Mouse (Mus musculus): ENCODE measurements around the gene Vtcn1. TPM values are rescaled to one million over a fixed set of nuclear protein-coding genes. Genes with fewer than 3 reads are reported as not detected.

The Vtcn1 gene
- polyA plus RNA-seq, 1 experiment: 1.3 TPM

DNA sequence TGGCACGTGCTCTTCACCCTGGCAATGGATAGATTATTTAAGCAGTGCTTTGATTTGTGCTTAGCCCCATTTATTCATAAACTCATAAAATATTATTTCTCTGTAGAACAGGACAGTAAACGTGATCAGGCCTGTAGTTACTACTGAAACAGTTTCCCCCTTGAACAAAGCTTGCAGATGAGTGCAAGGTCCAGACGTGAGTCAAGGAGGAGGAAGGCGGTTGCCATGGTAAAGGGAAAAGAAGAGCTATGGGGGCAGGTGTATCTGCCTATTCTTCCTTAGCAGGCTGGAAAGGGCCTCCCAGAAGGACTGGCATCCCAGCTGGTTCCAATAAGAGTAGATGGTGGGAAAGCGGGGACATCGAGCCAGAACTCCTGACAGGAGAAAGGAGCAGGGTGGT, 56.1 kb downstream of the Vtcn1 start:
- H3K27me3 ChIP-seq (ENCODE audit: control insufficient read depth, insufficient read depth, low read length): no peaks in the 10 kb centered on the region
- no peak overlapping the region for H3K4me3 ChIP-seq (ENCODE audit: control insufficient read depth, low read depth, low read length)
- TF ChIP-seq CTCF (IDR thresholded peaks at IDR 0.05; ENCODE audit: control insufficient read depth, insufficient read depth, insufficient replicate concordance, low read depth, low read length): no peak
- TF ChIP-seq POLR2A (IDR thresholded peaks at IDR 0.05; ENCODE audit: control insufficient read depth, low read depth, low read length): no peak
- H3K27ac ChIP-seq (ENCODE audit: control insufficient read depth, insufficient read depth, low read depth, low read length): no peak overlapping the region
- no peaks in the 10 kb centered on the region for H3K4me1 ChIP-seq (ENCODE audit: control insufficient read depth, insufficient read depth, low read length)
- H3K36me3 ChIP-seq (ENCODE audit: control insufficient read depth, insufficient read depth, low read length): no peaks in the 10 kb centered on the region

DNA sequence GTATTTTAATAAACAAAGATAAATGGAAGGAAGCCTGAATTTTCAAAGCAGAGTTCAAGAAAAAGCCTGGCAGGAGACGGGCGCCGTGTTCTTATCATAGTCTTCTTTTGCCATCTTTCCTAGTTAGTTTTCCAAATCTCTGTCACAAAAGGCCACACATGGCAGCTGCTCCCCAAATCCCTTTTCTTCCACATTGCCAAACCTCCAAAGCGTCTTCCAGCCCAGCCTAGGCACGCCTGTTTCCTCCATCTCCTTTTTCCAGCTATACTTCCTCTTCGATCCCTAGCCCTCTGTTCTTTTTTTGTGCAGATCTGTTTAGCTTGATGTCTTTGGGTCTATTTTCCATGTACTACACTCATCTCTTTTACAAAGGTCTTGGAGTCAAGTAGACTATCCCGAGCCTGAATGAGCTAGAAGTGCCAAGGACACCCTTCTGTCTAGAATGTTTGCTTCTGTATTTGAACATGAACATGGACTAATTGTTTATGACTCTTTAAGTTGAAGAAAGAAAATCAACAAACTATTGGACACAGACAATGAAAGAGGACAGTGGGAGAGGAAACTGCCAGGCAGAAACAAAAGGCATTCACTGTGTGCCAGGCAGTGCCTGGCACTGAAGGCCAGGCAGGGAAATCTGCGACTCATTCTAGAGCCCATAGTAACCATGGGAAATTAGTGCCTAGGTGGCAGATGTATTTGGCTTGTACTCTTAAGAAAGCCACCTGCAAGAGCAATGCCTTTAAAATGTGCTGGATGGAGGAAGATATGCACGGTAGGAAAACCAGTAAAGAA, 56.8 kb downstream of the Vtcn1 start:
- Histone ChIP-seq H3K27me3 (ENCODE audit: control insufficient read depth, insufficient read depth, low read length) (no peaks in the 10 kb centered on the region), H3K4me1 (ENCODE audit: control insufficient read depth, insufficient read depth, low read length) (no peaks in the 10 kb centered on the region), H3K36me3 (ENCODE audit: control insufficient read depth, insufficient read depth, low read length) (no peaks in the 10 kb centered on the region), H3K4me3 (ENCODE audit: control insufficient read depth, low read depth, low read length) (no peak overlapping the region), H3K27ac (ENCODE audit: control insufficient read depth, insufficient read depth, low read depth, low read length) (no peak overlapping the region)
- no peak for TF ChIP-seq CTCF (IDR thresholded peaks at IDR 0.05; ENCODE audit: control insufficient read depth, insufficient read depth, insufficient replicate concordance, low read depth, low read length)
- no peak for TF ChIP-seq POLR2A (IDR thresholded peaks at IDR 0.05; ENCODE audit: control insufficient read depth, low read depth, low read length)

DNA sequence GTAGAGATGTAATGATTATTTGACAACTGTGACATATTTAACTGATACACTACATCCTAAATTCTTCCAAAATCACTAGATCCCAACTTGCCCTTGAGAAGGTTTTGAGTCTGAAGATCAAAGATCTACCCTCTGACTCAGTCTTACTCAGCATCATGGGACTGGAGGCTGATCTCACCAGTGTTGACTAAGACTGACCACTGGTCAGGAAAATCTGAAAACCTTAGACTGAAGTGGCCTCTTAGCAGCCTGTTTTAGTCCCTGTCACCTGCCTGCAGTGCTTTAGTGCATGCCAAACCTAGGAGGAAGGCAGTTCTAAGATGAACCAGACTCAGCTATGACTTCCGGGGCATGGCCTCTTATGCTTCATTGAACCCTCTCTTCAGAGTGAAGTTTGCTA, 64.0 kb downstream of the Vtcn1 start:
- TF ChIP-seq POLR2A (IDR thresholded peaks at IDR 0.05; ENCODE audit: control insufficient read depth, low read depth, low read length) (no peak), CTCF (IDR thresholded peaks at IDR 0.05; ENCODE audit: control insufficient read depth, insufficient read depth, insufficient replicate concordance, low read depth, low read length) (no peak)
- H3K4me1 ChIP-seq (ENCODE audit: control insufficient read depth, insufficient read depth, low read length): no peaks in the 10 kb centered on the region
- H3K4me3 ChIP-seq (ENCODE audit: control insufficient read depth, low read depth, low read length): no peak overlapping the region
- no peaks in the 10 kb centered on the region for H3K27me3 ChIP-seq (ENCODE audit: control insufficient read depth, insufficient read depth, low read length)
- no peaks in the 10 kb centered on the region for H3K36me3 ChIP-seq (ENCODE audit: control insufficient read depth, insufficient read depth, low read length)
- no peak overlapping the region for H3K27ac ChIP-seq (ENCODE audit: control insufficient read depth, insufficient read depth, low read depth, low read length)

DNA sequence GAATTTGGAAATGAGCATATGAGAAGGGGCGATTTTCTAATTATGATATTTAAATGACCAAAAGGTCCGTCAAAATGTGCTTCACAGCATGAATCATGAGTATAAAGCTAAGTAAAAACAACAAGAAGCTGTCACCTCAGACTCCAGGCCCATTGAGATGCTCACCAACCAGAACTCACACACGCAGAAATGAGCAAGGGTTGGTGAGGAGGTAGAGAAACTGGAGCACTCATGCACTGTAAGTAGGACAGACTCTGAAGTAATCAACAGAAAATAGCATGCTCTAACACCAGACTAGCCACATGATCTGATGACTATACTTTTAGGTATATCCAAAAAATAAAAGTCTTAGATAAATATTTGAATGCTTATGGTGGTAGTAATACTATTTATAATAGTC, 65.1 kb downstream of the Vtcn1 start:
- Histone ChIP-seq H3K4me3 (ENCODE audit: control insufficient read depth, low read depth, low read length) (no peak overlapping the region), H3K36me3 (ENCODE audit: control insufficient read depth, insufficient read depth, low read length) (no peaks in the 10 kb centered on the region), H3K4me1 (ENCODE audit: control insufficient read depth, insufficient read depth, low read length) (no peaks in the 10 kb centered on the region), H3K27me3 (ENCODE audit: control insufficient read depth, insufficient read depth, low read length) (no peaks in the 10 kb centered on the region), H3K27ac (ENCODE audit: control insufficient read depth, insufficient read depth, low read depth, low read length) (no peak overlapping the region)
- TF ChIP-seq CTCF (IDR thresholded peaks at IDR 0.05; ENCODE audit: control insufficient read depth, insufficient read depth, insufficient replicate concordance, low read depth, low read length): no peak
- TF ChIP-seq POLR2A (IDR thresholded peaks at IDR 0.05; ENCODE audit: control insufficient read depth, low read depth, low read length): no peak

DNA sequence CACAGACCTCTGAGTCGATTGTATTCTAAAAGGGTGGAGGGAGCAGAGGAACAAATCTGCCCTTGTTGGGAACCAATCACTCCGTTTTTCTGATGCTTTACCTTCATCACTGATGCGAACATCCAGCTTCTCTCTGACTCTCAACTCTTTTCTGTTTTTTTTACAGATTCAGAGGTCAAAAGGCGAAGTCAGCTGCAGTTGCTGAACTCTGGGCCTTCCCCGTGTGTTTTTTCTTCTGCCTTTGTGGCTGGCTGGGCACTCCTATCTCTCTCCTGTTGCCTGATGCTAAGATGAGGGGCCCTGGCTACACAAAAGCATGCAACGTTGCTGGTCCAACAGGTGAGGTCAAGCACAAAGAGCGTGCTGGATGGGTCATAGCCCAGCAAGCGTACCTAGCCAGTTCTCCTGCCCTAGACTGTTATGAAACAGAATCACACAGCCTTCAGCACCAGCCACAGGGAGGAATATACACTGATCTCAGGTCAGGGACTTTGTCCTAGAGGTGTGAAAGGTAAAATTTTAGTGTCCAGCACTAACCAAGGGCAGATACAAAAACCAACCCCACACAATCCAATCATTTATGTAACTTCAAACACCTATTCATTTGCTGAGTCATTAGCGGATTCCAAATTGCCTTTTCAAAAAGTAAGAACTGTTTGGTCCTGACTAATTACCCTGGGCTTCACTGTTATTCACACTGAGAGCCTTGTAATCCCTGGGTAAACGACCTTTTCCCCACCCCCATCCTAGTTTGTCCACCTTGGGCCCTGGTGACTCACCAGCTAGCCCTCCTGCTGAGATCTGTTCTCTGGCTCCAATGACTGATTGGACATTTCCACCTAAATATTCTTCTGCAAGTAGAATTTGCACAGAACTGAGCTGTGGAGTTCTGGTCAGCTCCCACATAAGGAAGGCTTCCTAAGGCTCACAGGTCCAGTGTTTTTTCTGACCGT, 67.4 kb downstream of the Vtcn1 start:
- H3K27ac ChIP-seq (ENCODE audit: control insufficient read depth, insufficient read depth, low read depth, low read length): no peak overlapping the region
- H3K4me1 ChIP-seq (ENCODE audit: control insufficient read depth, insufficient read depth, low read length): no peaks in the 10 kb centered on the region
- no peak overlapping the region for H3K4me3 ChIP-seq (ENCODE audit: control insufficient read depth, low read depth, low read length)
- TF ChIP-seq POLR2A (IDR thresholded peaks at IDR 0.05; ENCODE audit: control insufficient read depth, low read depth, low read length) (no peak), CTCF (IDR thresholded peaks at IDR 0.05; ENCODE audit: control insufficient read depth, insufficient read depth, insufficient replicate concordance, low read depth, low read length) (no peak)
- no peaks in the 10 kb centered on the region for H3K27me3 ChIP-seq (ENCODE audit: control insufficient read depth, insufficient read depth, low read length)
- no peaks in the 10 kb centered on the region for H3K36me3 ChIP-seq (ENCODE audit: control insufficient read depth, insufficient read depth, low read length)

DNA sequence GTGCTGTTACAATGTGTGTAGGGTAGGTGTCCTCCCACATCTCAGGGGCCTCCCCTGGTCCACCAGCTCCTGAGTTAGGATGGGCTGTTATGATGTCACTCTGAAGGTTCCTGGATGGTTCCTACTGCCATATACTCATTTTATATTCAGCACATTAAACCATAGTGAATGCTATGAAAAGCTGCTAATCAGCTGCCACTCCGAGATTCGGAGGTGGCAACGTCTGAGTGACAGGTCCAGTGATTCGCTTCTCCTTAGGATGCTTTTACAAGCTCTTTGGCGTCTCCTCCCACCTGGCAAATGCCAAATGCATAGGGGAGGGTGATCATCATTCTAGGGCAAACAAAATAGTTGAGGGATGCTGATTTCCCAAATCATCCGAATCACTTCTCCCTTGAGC, 70.2 kb downstream of the Vtcn1 start:
- Histone ChIP-seq H3K4me3 (ENCODE audit: control insufficient read depth, low read depth, low read length) (no peak overlapping the region), H3K27me3 (ENCODE audit: control insufficient read depth, insufficient read depth, low read length) (no peaks in the 10 kb centered on the region), H3K36me3 (ENCODE audit: control insufficient read depth, insufficient read depth, low read length) (no peaks in the 10 kb centered on the region), H3K27ac (ENCODE audit: control insufficient read depth, insufficient read depth, low read depth, low read length) (no peak overlapping the region), H3K4me1 (ENCODE audit: control insufficient read depth, insufficient read depth, low read length) (no peaks in the 10 kb centered on the region)
- TF ChIP-seq CTCF (IDR thresholded peaks at IDR 0.05; ENCODE audit: control insufficient read depth, insufficient read depth, insufficient replicate concordance, low read depth, low read length) (no peak), POLR2A (IDR thresholded peaks at IDR 0.05; ENCODE audit: control insufficient read depth, low read depth, low read length) (no peak)

DNA sequence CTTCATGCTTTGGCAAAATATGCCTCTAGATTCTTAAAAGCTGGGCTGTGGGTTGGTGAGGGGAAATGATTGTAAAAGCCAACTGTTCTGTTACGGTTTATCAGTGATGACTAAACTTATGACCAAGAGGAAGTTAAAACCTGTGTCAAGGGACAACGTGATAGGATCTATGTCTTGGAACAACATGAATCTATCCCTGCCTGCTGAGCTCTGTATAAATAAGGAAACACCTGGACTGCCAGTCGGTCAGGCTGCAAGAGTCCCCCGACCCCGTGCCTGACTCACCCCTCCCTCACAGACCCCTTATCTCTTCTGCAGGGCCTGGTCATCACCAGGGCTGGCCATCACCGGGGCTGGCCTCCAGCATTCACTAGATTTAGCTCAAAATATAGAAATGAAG, 80.9 kb downstream of the Vtcn1 start:
- Histone ChIP-seq H3K27me3 (ENCODE audit: control insufficient read depth, insufficient read depth, low read length) (no peaks in the 10 kb centered on the region), H3K27ac (ENCODE audit: control insufficient read depth, insufficient read depth, low read depth, low read length) (no peak overlapping the region), H3K4me3 (ENCODE audit: control insufficient read depth, low read depth, low read length) (no peak overlapping the region), H3K4me1 (ENCODE audit: control insufficient read depth, insufficient read depth, low read length) (no peaks in the 10 kb centered on the region), H3K36me3 (ENCODE audit: control insufficient read depth, insufficient read depth, low read length) (no peaks in the 10 kb centered on the region)
- TF ChIP-seq CTCF (IDR thresholded peaks at IDR 0.05; ENCODE audit: control insufficient read depth, insufficient read depth, insufficient replicate concordance, low read depth, low read length) (no peak), POLR2A (IDR thresholded peaks at IDR 0.05; ENCODE audit: control insufficient read depth, low read depth, low read length) (no peak)
